Mouse (Mus musculus) embryo, embryonic 11.5 days (tissue): ENCODE results near the gene Stard8.
"Not testable (repeated sequence)": the region's sequence is repeated elsewhere in the genome, so short reads cannot be mapped to it uniquely, and the experiment has no call there.

Experiments
- DNase-seq: peaks from one replicate; pipeline ENCODE4 v3.0.0-alpha.2; 2012; ENCODE audit warnings: low read depth, low spot score

The Stard8 gene

DNA sequence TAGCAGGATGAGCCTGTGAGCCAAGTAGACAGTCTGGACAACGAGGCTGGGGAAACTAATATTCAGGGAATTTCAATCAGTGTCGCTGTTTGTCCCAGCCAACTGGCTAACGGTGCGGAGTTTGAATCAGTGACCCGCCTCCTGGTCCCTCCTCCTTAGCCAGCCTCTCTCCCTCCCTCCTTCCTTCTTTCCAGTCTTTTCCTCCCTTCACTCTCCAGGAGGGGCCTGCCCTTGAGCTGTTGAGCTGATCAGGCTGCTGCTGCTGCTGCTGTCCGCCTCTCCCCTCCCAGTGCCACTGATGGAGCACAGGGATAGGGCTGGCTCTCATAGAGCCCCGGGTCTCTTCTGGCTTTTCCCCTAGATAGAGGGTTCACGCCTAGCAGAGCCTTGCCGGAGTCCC lies at the start of gene Stard8:
Gene Stard8 (plus strand): TSS at position 203 of the 400 bp plus-strand sequence.
- DNase-seq, result no peak

GRCm38 (mm10) chrX:98953941-98954340 lies 49.1 kb upstream of the Stard8 start:
- DNase-seq, result peak; percentile 16

DNA sequence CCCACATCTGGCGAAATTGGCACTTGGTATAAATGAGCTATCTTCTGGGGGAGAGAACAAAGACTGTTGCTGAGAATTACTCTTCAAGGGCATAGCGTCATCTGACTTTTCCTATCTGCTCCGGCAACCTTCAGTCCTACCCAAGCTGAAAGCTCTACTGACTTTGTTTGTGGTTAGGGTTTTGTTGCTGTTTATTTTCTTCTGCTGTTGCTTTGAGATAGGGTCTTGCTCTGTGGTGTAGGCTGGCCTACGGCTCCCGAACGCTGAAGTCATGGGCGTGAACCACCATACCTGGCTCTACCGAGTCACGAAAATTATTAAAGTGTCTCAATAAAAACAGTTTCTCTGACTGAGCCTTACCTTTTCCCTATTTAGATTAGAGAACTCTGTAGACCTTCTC lies 44.8 kb upstream of the Stard8 start:
- no peak for DNase-seq

- DNase-seq, result no peak
Measured at GRCm38 (mm10) chrX:98959050-98959449, 44.0 kb upstream of the Stard8 start.

- DNase-seq, result no peak
Measured at GRCm38 (mm10) chrX:98963742-98964141, 39.3 kb upstream of the Stard8 start.

- no peak for DNase-seq
Measured at GRCm38 (mm10) chrX:98964513-98964912, 38.5 kb upstream of the Stard8 start.

DNA sequence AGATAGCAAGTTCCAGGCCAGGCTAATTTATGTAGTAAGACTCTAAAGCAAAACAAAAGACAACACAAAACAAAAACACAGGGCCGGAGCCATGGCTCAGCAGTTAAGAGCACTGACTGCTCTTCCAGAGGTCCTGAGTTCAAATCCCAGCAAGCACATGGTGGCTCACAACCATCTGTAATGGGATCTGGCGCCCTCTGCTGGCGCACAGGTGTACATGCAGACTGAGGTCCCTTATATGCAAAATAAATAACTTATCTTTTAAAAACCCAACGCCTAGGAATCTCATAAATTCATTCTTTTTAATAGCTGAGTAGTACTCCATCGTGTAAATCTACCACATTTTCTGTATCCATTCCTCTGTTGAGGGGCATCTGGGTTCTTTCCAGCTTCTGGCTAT lies 16.4 kb upstream of the Stard8 start:
- not testable (repeated sequence) for DNase-seq

GRCm38 (mm10) chrX:98989574-98989973 lies 13.5 kb upstream of the Stard8 start:
- DNase-seq, result peak; percentile 22

DNA sequence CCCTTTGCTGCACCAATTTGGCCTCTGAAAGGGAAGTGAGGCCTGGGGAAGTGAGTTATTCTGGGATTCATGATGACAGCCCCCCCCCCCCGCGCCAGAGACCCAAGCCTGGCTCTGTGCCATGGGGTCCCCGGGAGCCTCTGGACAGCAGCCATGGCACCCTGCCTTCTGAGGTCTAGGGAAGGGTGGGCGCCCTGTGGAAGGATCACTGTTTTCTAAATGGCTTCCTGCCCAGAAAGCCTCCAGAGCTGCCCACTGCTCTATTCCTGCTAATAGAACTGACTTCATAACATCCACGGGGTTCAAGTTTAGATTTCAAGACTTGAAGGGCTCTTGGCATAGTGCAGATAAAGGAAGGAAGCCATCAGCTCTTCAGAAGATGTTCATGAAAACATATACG lies 983 bp upstream of the Stard8 start:
- DNase-seq, result no peak

- DNase-seq, result no peak
Measured at GRCm38 (mm10) chrX:99010581-99010980, 7.5 kb downstream of the Stard8 start.

GRCm38 (mm10) chrX:99011281-99011680 lies 8.2 kb downstream of the Stard8 start:
- no peak for DNase-seq

GRCm38 (mm10) chrX:99012486-99012885 lies 9.4 kb downstream of the Stard8 start:
- DNase-seq, result no peak

DNA sequence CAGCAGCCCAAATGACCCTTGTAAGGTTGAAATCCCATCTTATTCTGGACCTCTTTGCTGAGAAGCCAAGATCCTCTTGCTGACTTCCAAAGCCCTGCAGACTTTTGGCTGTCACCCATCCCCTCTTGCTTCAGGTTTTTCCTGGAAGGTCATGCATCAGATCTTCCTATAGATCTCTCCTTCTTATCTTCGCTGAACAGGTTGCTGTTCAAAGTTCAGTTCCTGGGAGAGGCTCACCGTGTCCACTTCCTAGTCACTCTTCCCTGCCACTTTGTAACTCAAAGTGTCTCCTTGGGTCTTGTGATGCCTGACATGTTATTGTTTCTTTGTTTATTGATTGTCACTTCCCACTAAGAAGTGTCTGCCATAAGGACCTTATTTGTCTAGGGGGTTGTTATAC lies 12.7 kb downstream of the Stard8 start:
- no peak for DNase-seq

DNA sequence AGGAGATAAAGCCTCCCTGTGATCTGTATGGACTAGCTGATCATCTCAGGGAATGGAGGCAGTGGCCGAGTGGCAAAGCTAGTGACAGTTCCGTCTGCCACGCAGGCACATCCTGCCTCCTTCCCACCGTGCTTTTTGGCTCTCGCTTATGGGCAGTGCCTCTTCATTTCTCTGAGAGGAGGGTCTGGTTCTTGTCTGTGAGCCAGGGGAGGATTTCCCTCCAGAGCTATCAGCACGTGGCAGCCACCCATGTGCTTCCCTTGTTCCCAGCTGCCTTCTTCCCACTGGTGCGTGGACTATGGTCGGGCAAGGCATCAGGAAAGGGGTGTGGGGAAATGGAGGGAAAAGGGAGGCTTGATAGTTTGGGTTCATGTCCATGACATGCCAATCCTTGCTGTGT lies 13.9 kb downstream of the Stard8 start:
- DNase-seq, result no peak

DNA sequence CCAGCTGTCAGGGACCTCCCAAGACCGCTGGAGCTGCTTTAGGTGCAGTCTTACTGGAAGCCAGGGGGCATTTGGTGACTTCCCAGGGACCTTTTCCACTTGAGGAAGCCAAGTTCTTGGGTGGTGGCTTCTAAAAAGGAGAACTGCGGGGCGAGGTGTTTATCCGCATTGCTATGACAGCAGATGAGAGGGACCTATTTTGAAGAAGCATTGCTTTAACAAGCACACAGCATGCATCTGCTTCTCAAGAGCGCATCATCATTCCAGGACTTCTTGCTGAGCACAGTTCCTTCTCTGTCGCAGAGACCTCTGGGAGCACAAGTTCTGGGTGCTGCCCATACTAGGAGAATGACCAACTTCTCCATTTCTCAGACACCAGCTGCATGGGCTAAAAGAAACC lies 14.8 kb downstream of the Stard8 start:
- no peak for DNase-seq

DNA sequence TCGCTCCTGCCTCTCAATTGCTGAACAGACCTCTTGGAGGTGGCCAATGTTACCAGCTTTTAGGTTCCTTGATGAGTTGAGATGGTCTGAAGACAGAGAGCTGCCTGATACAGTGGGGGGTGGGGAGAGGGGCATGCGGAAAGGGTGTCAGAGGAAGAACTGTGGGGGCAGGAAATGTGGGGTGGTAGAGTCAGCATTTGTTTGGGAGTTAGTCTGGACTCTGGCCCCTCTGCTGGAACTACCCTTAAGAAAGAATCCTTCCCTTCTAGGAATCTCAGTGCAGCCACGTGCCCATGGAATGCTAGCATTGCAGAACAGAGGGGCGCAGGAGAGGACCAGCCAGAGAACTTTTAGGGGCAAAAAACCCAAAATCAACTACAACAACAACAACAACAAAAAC lies 16.3 kb downstream of the Stard8 start:
- DNase-seq, result no peak

DNA sequence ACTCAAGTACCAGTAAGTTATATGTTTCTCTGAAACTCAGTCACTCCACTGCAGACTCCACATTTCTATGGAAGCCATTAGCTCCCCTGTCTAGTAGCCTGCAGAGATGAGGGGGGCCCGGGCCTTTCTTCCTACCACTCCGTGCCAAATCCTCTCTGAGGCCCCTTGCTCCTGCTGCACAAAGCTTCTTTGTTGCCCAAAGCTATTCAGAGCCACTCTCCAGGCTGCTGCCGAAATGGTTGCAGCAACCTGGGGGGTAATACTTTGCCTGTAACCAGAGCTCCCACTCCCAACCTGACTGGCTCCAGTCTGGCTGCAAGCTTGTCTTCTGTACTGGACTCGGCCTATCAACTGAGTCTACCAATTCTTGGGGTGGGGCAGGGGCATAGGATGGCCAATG lies 17.2 kb downstream of the Stard8 start:
- peak; percentile 7 for DNase-seq

DNA sequence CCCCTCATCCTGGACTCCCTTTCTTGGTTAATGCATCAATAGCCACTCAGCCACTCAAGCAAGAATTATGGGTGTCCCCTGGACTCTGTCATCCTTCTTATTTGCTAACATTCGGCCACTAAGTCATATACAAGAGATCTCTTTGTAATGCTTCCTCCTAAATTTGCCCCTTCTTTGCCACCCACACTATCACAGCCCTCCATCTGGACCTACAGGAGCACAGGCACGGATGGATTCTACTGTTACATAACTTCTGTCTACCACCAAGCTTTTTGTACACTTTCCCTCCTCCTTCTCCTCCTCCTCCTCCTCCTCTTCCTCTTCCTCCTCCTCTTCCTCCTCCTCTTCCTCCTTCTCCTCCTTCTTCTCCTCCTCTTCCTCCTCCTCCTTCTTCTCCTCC lies 18.5 kb downstream of the Stard8 start:
- no peak for DNase-seq

GRCm38 (mm10) chrX:99023951-99024350 lies 20.9 kb downstream of the Stard8 start:
- DNase-seq, result no peak

DNA sequence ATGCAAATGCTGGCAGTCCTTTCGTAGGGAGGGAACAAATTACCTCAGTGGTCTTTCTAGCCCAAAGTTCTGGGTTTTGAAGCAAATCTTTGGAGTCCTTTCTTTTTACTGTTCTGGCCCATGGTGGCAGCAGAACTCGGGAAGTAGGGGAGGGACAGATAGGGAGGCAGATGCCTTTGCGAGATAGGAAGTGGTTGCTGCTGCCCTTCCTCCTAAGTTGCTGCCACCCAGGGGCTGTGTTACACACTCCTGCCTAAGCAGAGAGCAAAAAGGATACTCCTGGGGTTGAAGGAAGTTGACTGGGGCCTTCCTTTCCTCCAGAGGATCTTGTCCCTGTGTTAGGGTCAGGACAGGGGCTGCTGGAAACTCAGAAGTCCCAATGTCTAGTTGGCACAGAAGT lies 32.4 kb downstream of the Stard8 start:
- no peak for DNase-seq

GRCm38 (mm10) chrX:99042451-99042951 lies 39.5 kb downstream of the Stard8 start:
- DNase-seq, result peak; percentile 62

- DNase-seq, result no peak
Measured at GRCm38 (mm10) chrX:99043275-99043674, 40.2 kb downstream of the Stard8 start.

- DNase-seq, result no peak
Measured at GRCm38 (mm10) chrX:99043739-99044138, 40.7 kb downstream of the Stard8 start.

GRCm38 (mm10) chrX:99045315-99045714 lies 42.3 kb downstream of the Stard8 start:
- DNase-seq, result no peak
